Mouse (Mus musculus) left cerebral cortex, adult 6 months (tissue): ENCODE results near the gene Gm10799. TPM values are rescaled to one million over a fixed set of nuclear protein-coding genes. Genes with fewer than 3 reads are reported as not detected.

Experiments
- long read RNA-seq, 2 experiments: library from polyadenylated mRNA; unstranded; transcript quantifications; one replicate each; pipeline ENCODE4 v2.0.0; 2019 to 2020
- polyA plus RNA-seq: library from polyadenylated mRNA; unstranded; fragments of <200 nt; fragmentation: Nextera tagmentation; gene quantifications from 2 replicates; pipeline ENCODE4 v1.2.3, GENCODE M21; 2021

Gm10799 gene
- polyA plus RNA-seq, result not detected in 2 replicates
- long read RNA-seq, experiment 1, result 0 reads
- long read RNA-seq, experiment 2, result 0 reads

DNA sequence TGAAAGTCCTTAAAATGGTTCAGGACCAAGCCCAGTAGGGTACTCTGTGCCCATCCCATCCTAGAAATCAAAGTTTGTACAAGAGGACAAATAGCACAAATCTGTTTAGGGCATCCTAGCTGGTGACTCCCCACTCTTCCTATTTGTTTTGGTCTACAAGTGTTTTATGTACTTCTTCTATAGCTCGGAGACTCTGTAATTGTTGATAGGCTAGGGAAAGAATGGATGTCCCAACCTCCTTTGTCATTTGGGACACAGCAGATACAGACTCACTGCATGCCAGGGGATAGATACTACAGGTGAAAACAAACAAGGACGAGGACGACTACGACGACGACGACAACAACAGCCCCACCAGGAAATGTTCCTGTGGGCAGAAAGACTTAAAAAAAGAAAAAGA, at the start of gene Gm10799:
Gm10799 (minus strand) TSS at position 101 of the 400 bp plus-strand sequence.

DNA sequence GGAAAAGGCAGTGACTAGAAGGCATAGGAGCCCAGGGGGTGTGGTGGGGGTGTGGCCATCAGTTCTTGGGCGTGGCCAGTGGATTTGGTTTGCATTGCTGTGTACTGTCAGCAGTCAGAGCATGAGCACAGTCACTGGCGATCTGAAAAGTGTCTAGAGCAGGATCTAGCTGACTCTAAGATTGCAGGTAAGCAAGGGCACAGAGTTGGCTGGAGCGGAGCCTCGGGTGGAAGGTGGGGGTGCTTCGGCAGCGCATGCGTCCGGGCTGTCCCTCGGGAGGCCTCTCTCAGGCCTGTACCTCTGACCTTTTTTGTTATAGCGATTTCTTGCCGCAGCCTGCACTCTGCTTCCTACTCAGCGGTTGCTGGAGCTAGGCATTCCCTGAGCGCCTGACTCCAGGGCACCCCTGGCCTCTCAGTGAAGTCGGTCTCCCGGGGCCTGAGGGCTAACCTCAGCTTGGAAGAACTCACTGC, 27.4 kb upstream of the Gm10799 start, which contains the start of gene Cd59a:
Cd59a (plus strand) TSS at position 61 of the 473 bp plus-strand sequence.

DNA sequence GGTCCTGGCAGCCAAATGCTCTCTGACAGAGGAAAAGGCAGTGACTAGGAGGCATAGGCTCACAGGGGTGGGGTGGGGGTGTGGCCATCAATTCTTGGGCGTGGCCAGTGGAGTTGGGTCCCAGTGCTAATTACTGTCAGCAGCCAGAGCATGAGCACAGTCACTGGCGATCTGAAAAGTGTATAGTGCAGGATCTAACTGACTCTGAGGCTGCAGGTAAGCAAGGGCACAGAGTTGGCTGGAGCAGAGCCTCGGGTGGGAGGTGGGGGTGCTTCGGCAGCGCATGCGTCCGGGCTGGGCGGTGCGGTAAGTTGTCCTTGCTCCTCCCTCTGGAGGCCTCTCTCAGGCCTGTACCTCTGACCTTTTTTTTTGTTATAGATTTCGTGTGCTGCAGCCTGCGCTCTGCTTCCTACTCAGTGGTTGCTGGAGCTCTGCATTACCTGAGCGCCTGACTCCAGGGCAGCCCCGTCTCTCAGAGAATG, 1.4 kb upstream of the Gm10799 start, which contains the start of gene Cd59b:
Cd59b (plus strand) TSS at position 146 of the 482 bp plus-strand sequence.

DNA sequence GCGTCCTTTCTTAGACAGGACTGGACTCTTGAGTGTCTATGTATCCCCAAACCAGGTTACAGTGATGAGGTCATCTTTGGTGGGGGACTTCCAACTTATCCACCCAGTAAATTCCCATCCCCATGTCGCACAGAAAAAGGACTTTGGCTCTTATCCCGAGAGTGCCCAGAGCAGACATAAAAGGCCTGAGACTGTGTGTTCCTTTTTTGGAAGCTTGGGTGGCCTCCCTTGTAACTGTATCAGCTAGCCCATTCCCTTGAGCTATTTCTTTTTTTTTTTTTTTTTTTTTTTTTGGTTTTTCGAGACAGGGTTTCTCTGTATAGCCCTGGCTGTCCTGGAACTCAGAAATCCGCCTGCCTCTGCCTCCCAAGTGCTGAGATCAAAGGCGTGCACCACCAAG, 2.8 kb downstream of the Gm10799 start, which contains the start of gene Gm10912:
Gm10912 (plus strand) TSS at position 301 of the 400 bp plus-strand sequence.

DNA sequence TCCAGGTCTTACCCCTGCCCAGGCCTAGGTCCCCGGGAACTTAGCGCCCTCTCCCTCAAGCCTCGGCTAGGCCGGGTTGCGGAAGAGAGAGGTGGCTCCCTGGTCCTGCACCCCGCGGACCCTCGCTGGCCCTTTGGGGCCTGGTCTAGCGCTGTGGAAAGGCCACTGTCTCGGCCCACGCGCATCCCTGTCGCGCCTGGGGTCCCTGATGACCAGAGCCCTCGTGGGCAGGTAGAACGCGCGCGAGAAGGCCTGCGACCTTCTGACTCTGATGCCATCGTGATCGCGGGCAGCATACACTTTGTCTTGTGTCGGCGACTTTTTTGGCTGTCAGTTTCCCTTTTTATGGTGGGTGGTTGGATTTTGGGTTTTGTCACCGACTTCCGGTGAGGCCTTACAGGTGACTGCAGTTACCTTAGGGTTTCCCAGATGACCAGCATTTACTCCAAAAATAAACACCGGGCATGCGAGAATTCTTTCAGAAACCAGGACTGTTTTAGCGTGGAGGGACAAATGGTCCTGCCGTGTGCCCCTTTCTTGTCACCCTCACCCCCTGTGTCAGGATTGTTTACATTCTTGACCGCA, 40.1 kb downstream of the Gm10799 start, which contains the start of gene 4931422A03Rik:
4931422A03Rik (minus strand) TSS at position 223 of the 585 bp plus-strand sequence.

DNA sequence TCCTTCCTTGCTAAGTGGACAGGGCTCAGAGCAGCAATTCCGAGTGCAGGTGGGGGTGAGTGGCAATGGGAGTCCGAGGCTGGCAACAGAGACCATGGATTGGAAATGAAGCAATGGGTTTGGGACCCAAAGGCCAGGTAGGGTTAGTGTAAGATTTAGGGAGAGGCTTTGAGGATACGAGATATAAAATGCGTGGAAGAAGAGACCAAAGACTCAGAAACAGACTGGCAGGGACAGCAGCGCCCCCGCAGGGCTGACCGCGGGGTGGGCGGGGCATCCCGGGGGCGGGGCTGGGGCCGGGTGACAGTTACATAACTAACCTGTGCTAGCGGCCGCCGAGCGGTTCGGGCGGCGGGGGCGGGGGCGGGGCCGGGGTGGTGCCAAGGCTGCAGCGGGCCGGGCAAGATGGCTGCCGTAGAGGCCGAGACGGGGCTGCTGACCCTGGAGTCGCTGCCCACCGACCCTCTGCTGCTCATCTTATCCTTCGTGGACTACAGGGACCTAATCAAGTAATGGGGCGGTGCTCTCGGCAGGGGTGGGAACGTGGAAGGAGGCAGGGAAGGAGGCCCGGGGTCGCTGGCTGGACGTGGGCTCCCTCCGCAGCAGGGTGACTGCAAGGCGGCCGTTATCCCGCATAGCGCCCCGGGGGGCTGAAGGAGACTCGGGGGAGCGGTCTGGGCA, 40.8 kb downstream of the Gm10799 start, which contains the start of gene Fbxo3:
Fbxo3 (plus strand) TSS at position 264 of the 681 bp plus-strand sequence.

Other genes starting within 250 kb of the Gm10799 start
- gene Lmo2, start 110.6 kb downstream of the Gm10799 start, polyA plus RNA-seq, result 15.2 and 22.1 TPM in 2 replicates
- 33.4 and 45.1 TPM in 2 replicates for gene Fbxo3, start 40.8 kb downstream of the Gm10799 start, polyA plus RNA-seq
- 0.22 and 0.70 TPM in 2 replicates for gene 4931422A03Rik, start 40.2 kb downstream of the Gm10799 start, polyA plus RNA-seq
- gene Gm10912, start 2.7 kb downstream of the Gm10799 start, polyA plus RNA-seq, result 0.13 TPM in 1 of 2 replicates, not detected in the other
- gene Cd59b, start 1.3 kb upstream of the Gm10799 start, polyA plus RNA-seq, result 10.5 and 12.2 TPM in 2 replicates
- 8.6 and 9.8 TPM in 2 replicates for gene Cd59a, start 27.3 kb upstream of the Gm10799 start, polyA plus RNA-seq
- gene A930018P22Rik, start 54.2 kb upstream of the Gm10799 start, polyA plus RNA-seq, result 0.14 and 0.34 TPM in 2 replicates